Mouse (Mus musculus) forebrain, embryonic 11.5 days (tissue): Measurements from ENCODE around the gene Rtl10. TPM values are rescaled to one million over a fixed set of nuclear protein-coding genes. Genes with fewer than 3 reads are reported as not detected.
A peak's percentile ranks its signal among the peaks of the same experiment; 100 is the strongest.

Source experiments
- ATAC-seq: fragments of 200-750 bp; cut with Nextera tagmentation; replicated peaks from 2 replicates; pipeline ENCODE4 v1.8.0; 2017; ENCODE audit warnings: moderate TSS enrichment; ENCODE audit not compliant: low FRiP score
- DNase-seq: peaks from one replicate; pipeline ENCODE4 v3.0.0-alpha.2; 2017; ENCODE audit warnings: low spot score
- H3K27ac ChIP-seq: fragments of 300-500 bp; sonication (generic); 2 replicates; pipeline ENCODE4 v1.5.1; 2014; ENCODE audit warnings: low read depth, low read length
- H3K27me3 ChIP-seq: fragments of 300-500 bp; sonication (generic); 2 replicates; pipeline ENCODE4 v1.6.1; 2014; ENCODE audit warnings: mild to moderate bottlenecking, low read length, mixed read lengths; ENCODE audit not compliant: control insufficient read depth, insufficient read depth
- H3K36me3 ChIP-seq: fragments of 300-500 bp; sonication (generic); 2 replicates; pipeline ENCODE4 v1.6.1; 2014; ENCODE audit warnings: mild to moderate bottlenecking, low read length, moderate library complexity, mixed read lengths; ENCODE audit not compliant: control insufficient read depth, insufficient read depth
- H3K4me1 ChIP-seq: fragments of 300-500 bp; sonication (generic); replicated peaks from 2 replicates; pipeline ENCODE4 v1.6.1; 2014; ENCODE audit warnings: low read length, mixed read lengths; ENCODE audit not compliant: control insufficient read depth, insufficient read depth
- H3K4me2 ChIP-seq: fragments of 300-500 bp; sonication (generic); 2 replicates; pipeline ENCODE4 v1.6.1; 2014; ENCODE audit warnings: low read depth, mild to moderate bottlenecking, low read length, moderate library complexity, mixed read lengths; ENCODE audit not compliant: severe bottlenecking
- H3K4me3 ChIP-seq: fragments of 300-500 bp; sonication (generic); 2 replicates; pipeline ENCODE4 v1.5.1; 2014; ENCODE audit warnings: low read depth, low read length
- H3K9ac ChIP-seq: fragments of 300-500 bp; sonication (generic); 2 replicates; pipeline ENCODE4 v1.6.1; 2014; ENCODE audit warnings: low read length
- H3K9me3 ChIP-seq: fragments of 300-500 bp; sonication (generic); 2 replicates; pipeline ENCODE4 v1.6.1; 2016; ENCODE audit warnings: low read length, mixed read lengths; ENCODE audit not compliant: control insufficient read depth
- WGBS: fragments of 180-500 bp; shearing (Covaris S2); extraction: QIAGEN DNeasy Blood & Tissue Kit; methylation state at CpG from one replicate; pipeline ENCODE4 v1.1.7; 2014; 5-methylcytosine and 5-hydroxymethylcytosine counted together
- polyA plus RNA-seq: library from polyadenylated mRNA; unstranded; fragments of >200 nt; fragmentation: Nextera tagmentation; extraction: Ambion mirVana; gene quantifications from 2 replicates; pipeline ENCODE4 v1.2.1, GENCODE M21; 2014

Rtl10 gene
- polyA plus RNA-seq, 1 experiment from 2014 or later = 2.6 TPM

DNA sequence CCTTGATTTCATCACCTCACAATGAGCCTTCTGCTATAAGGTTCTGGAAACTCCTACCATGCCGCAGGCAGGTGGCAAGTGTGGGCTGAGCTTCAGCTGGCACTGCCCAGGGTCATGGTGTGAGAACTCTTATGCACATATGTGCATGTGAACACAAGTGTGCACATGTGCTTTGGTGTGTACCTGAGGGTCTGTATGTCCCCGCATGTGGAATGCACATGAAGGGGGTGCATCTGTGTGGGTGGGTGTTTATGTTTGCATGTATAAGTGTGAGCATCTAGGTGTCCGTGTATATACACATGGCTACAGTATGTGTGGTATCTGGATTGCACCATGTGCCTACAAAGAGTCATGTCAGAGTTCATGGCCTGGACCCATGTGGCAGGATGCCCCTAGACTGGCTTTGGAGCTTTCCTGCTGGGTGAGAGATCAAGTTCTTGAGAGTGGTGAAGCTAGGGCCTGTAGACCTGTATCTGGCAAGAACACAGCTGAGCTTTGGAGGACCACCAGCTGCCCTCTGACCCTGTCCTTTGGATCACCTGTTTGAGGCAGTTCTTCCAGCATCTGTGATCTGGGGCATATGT is 38.8 kb downstream of the Rtl10 start:
- peak; percentile 36 for DNase-seq
- WGBS = 87% methylated on average over 3 of the region's 3 CpGs
- H3K4me2 ChIP-seq = no peak overlapping the region
- H3K36me3 ChIP-seq = no peaks in the 10 kb centered on the region
- no peaks in the 10 kb centered on the region for H3K27me3 ChIP-seq
- no peak overlapping the region for H3K9ac ChIP-seq
- H3K9me3 ChIP-seq = no peaks in the 10 kb centered on the region
- no peak for ATAC-seq
- H3K4me3 ChIP-seq = no peak overlapping the region
- no peaks in the 10 kb centered on the region for H3K4me1 ChIP-seq
- no peak overlapping the region for H3K27ac ChIP-seq

- H3K4me3 ChIP-seq = no peak overlapping the region
- no peak for ATAC-seq
- H3K27me3 ChIP-seq = no peaks in the 10 kb centered on the region
- no peak overlapping the region for H3K27ac ChIP-seq
- H3K4me1 ChIP-seq = no peaks in the 10 kb centered on the region
- no peaks in the 10 kb centered on the region for H3K36me3 ChIP-seq
- DNase-seq = no peak
- H3K9me3 ChIP-seq = no peaks in the 10 kb centered on the region
- WGBS = 80% methylated on average over 6 of the region's 6 CpGs
- H3K9ac ChIP-seq = no peak overlapping the region
- no peak overlapping the region for H3K4me2 ChIP-seq
Measured at GRCm38 (mm10) chr16:18539281-18539680, 40.6 kb downstream of the Rtl10 start.

DNA sequence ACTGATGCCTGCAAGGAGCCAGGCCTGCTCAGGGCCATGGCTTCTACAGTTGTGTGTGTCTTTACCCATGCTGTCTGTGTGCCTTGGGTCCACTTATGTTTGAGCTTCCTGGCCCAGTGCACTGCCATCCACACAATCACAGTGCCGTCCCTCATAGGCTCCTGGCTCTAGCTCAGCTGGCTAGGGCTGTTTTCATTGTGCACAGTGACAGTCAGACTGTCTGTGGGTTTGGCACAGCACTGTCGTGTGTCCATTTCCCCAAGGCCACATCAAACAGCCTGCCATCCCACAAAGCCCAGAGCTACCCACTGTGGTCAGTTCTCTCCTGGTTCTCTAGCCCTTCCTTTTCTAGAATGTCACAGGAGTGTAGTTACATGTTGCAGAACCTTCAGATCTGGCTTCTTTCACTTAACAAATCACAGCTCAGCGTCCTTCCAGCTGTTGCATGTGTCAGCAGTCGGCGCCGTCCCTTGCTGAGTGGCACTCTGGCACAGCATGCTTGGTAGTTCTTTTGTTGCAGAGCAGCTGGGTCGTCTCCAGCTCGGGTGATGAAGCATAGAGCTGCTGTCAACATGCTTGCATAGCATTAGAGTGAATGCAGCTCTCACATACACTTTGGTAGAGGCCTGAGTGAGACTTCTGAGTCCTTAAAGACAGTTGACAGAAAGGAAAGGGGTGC is 44.6 kb downstream of the Rtl10 start:
- Histone ChIP-seq H3K36me3 (no peaks in the 10 kb centered on the region), H3K9ac (no peak overlapping the region), H3K4me1 (no peaks in the 10 kb centered on the region), H3K9me3 (no peaks in the 10 kb centered on the region), H3K27me3 (no peaks in the 10 kb centered on the region), H3K27ac (no peak overlapping the region), H3K4me3 (no peak overlapping the region), H3K4me2 (no peak overlapping the region)
- DNase-seq = no peak
- ATAC-seq = no peak
- WGBS = 80% methylated on average over 8 of the region's 8 CpGs

- H3K36me3 ChIP-seq = no peaks in the 10 kb centered on the region
- DNase-seq = no peak
- H3K9me3 ChIP-seq = no peaks in the 10 kb centered on the region
- WGBS = 85% methylated on average over 5 of the region's 5 CpGs
- H3K4me2 ChIP-seq = no peak overlapping the region
- no peaks in the 10 kb centered on the region; the same call in 1 of the 2 replicates for H3K4me1 ChIP-seq
- no peaks in the 10 kb centered on the region for H3K27me3 ChIP-seq
- H3K9ac ChIP-seq = no peak overlapping the region
- H3K27ac ChIP-seq = no peak overlapping the region
- H3K4me3 ChIP-seq = no peak overlapping the region
- no peak for ATAC-seq
Measured at GRCm38 (mm10) chr16:18547891-18548290, 49.2 kb downstream of the Rtl10 start.

Other genes starting within 250 kb of the Rtl10 start
- 6.2 TPM in 1 of 2 replicates, not detected in the other for gene Gm49776, start 240.6 kb upstream of the Rtl10 start, polyA plus RNA-seq
- gene Dgcr8, start 209.7 kb upstream of the Rtl10 start, polyA plus RNA-seq = 49.1 and 52.4 TPM in 2 replicates
- gene Tango2, start 150.8 kb upstream of the Rtl10 start, polyA plus RNA-seq = 39.1 and 40.4 TPM in 2 replicates
- gene Arvcf, start 150.7 kb upstream of the Rtl10 start, polyA plus RNA-seq = 99.4 and 103 TPM in 2 replicates
- 24.8 and 26.7 TPM in 2 replicates for gene Txnrd2, start 72.5 kb upstream of the Rtl10 start, polyA plus RNA-seq
- gene Comt, start 72.0 kb upstream of the Rtl10 start, polyA plus RNA-seq = 53.6 and 55.2 TPM in 2 replicates
- gene Gnb1l, start 188 bp upstream of the Rtl10 start, polyA plus RNA-seq = 14.9 and 17.7 TPM in 2 replicates
- 0.83 and 1.3 TPM in 2 replicates for gene Tbx1, start 91.8 kb downstream of the Rtl10 start, polyA plus RNA-seq
- gene Gp1bb, start 123.5 kb downstream of the Rtl10 start, polyA plus RNA-seq = 5.3 and 6.0 TPM in 2 replicates
- 2.8 and 3.4 TPM in 2 replicates for gene Gm49601, start 127.5 kb downstream of the Rtl10 start, polyA plus RNA-seq
- gene Sept5, start 131.1 kb downstream of the Rtl10 start, polyA plus RNA-seq = 44.2 and 48.2 TPM in 2 replicates